Mouse (Mus musculus) bone marrow macrophage, adult 2 months (primary cell): ENCODE measurements around the gene Igf2bp3.

Source experiments
- CTCF ChIP-seq: IDR thresholded peaks from 2 replicates; pipeline ENCODE4 v1.5.1; 2012; ENCODE audit warnings: low read depth, mild to moderate bottlenecking, low read length, moderate library complexity
- POLR2A ChIP-seq: IDR thresholded peaks from 2 replicates; pipeline ENCODE4 v1.6.1; 2012; ENCODE audit warnings: mild to moderate bottlenecking, low read depth, low read length, borderline replicate concordance

GRCm38 (mm10) chr6:49052191-49052590 is 162.6 kb downstream of the Igf2bp3 start:
- TF ChIP-seq POLR2A (no peak), CTCF (no peak)
